Mouse (Mus musculus): ENCODE data around the gene Fbn1. TPM values are rescaled to one million over a fixed set of nuclear protein-coding genes. Genes with fewer than 3 reads are reported as not detected.
"Not testable (repeated sequence)": the region's sequence is repeated elsewhere in the genome, so short reads cannot be mapped to it uniquely, and the experiment has no call there.

Gene Fbn1
- polyA plus RNA-seq, 1 experiment from 2014 or later: 8.2 TPM

- 92% methylated on average over 9 of the region's 9 CpGs for WGBS
- not testable (repeated sequence) for H3K27ac ChIP-seq (ENCODE audit: low read depth, low read length); DNase-seq (ENCODE audit: low spot score); ATAC-seq (ENCODE audit: insufficient read depth, low FRiP score, low TSS enrichment); H3K4me3 ChIP-seq (ENCODE audit: low read depth, low read length); H3K4me2 ChIP-seq (ENCODE audit: low read depth); H3K36me3 ChIP-seq (ENCODE audit: control insufficient read depth, insufficient read depth, low read length); H3K27me3 ChIP-seq (ENCODE audit: control insufficient read depth, insufficient read depth, low read length); H3K9ac ChIP-seq (ENCODE audit: low read length); H3K4me1 ChIP-seq (ENCODE audit: control insufficient read depth, insufficient read depth, low read length); H3K9me3 ChIP-seq (ENCODE audit: control insufficient read depth, low read length)
Measured at GRCm38 (mm10) chr2:125279995-125280394, 227.8 kb downstream of the Fbn1 start.

DNA sequence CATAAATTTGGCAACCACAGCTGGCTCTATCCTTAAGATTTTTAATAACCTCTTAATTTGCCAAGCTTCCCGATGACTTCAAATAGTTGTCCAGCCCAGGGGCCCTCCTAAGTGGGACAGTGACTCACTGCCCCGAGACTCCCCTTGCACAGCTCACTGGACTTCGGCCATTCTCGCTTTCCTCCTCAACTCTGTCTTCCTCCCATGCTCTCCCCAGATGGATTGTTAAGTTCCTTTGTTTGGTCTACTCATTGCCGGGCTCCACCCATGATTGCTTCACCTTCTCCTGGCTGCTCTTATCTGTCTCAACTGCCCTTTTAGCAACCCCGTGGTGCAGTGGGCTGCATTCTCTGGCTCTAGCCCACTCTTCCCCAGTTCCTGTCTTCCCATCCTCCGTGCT, 229.3 kb downstream of the Fbn1 start:
- Histone ChIP-seq H3K4me2 (ENCODE audit: low read depth) (no peak overlapping the region), H3K4me1 (ENCODE audit: control insufficient read depth, insufficient read depth, low read length) (no peaks in the 10 kb centered on the region), H3K27me3 (ENCODE audit: control insufficient read depth, insufficient read depth, low read length) (no peaks in the 10 kb centered on the region), H3K4me3 (ENCODE audit: low read depth, low read length) (no peak overlapping the region), H3K9ac (ENCODE audit: low read length) (no peak overlapping the region), H3K9me3 (ENCODE audit: control insufficient read depth, low read length) (no peaks in the 10 kb centered on the region), H3K27ac (ENCODE audit: low read depth, low read length) (no peak overlapping the region), H3K36me3 (ENCODE audit: control insufficient read depth, insufficient read depth, low read length) (no peaks in the 10 kb centered on the region)
- no peak for DNase-seq (ENCODE audit: low spot score)
- no peak for ATAC-seq (ENCODE audit: insufficient read depth, low FRiP score, low TSS enrichment)
- WGBS: 81% methylated on average over 7 of the region's 7 CpGs

DNA sequence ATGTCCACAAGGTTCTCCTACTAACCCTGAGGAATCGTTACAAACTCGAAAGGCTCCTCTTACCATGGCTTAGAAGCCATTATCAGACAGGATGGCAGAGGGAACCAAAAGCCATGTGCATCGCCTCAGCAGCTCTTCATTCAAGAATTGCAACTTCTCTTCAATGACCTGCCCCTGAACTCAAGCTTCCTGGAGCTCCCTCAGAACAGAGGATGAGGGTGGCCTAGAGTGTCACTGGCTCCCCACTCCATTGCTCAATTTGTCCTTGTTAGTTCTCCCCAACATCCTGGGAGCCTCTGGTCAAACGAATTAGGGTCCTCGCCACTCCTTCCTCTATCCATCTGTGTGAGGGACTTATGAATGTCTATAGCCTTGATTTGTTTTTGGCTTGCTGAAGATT, 231.1 kb downstream of the Fbn1 start:
- H3K4me2 ChIP-seq (ENCODE audit: low read depth): no peak overlapping the region
- H3K36me3 ChIP-seq (ENCODE audit: control insufficient read depth, insufficient read depth, low read length): no peaks in the 10 kb centered on the region
- WGBS: 79% methylated on average over 5 of the region's 5 CpGs
- ATAC-seq (ENCODE audit: insufficient read depth, low FRiP score, low TSS enrichment) (no peak), DNase-seq (ENCODE audit: low spot score) (no peak)
- no peaks in the 10 kb centered on the region for H3K27me3 ChIP-seq (ENCODE audit: control insufficient read depth, insufficient read depth, low read length)
- no peak overlapping the region for H3K4me3 ChIP-seq (ENCODE audit: low read depth, low read length)
- H3K9me3 ChIP-seq (ENCODE audit: control insufficient read depth, low read length): no peaks in the 10 kb centered on the region
- no peaks in the 10 kb centered on the region for H3K4me1 ChIP-seq (ENCODE audit: control insufficient read depth, insufficient read depth, low read length)
- no peak overlapping the region for H3K27ac ChIP-seq (ENCODE audit: low read depth, low read length)
- no peak overlapping the region for H3K9ac ChIP-seq (ENCODE audit: low read length)

DNA sequence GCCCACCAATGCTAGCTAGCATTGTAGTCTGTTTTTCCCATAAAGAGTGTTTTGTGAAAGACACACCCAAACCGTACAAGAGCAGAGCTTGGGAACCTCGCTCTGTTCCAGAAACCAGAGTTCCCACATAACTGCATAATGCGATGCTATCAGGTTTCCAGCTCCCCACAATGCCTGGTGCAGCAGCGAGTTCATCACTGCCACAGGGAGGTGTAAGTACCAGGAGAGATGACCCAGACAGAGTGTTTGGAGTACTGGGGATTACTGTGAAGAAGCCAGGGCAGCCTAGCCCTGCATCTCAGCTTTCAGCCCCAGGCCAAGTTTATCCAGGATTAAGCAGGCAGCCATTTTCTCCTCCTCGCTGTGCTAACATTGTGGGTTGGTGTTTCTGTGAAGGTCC, 232.2 kb downstream of the Fbn1 start:
- no peak overlapping the region for H3K4me3 ChIP-seq (ENCODE audit: low read depth, low read length)
- H3K36me3 ChIP-seq (ENCODE audit: control insufficient read depth, insufficient read depth, low read length): no peaks in the 10 kb centered on the region
- no peak overlapping the region for H3K27ac ChIP-seq (ENCODE audit: low read depth, low read length)
- no peaks in the 10 kb centered on the region for H3K27me3 ChIP-seq (ENCODE audit: control insufficient read depth, insufficient read depth, low read length)
- H3K9me3 ChIP-seq (ENCODE audit: control insufficient read depth, low read length): no peaks in the 10 kb centered on the region
- no peak for DNase-seq (ENCODE audit: low spot score)
- WGBS: 71% methylated on average over 5 of the region's 5 CpGs
- ATAC-seq (ENCODE audit: insufficient read depth, low FRiP score, low TSS enrichment): no peak
- H3K9ac ChIP-seq (ENCODE audit: low read length): no peak overlapping the region
- no peak overlapping the region for H3K4me2 ChIP-seq (ENCODE audit: low read depth)
- no peaks in the 10 kb centered on the region for H3K4me1 ChIP-seq (ENCODE audit: control insufficient read depth, insufficient read depth, low read length)

DNA sequence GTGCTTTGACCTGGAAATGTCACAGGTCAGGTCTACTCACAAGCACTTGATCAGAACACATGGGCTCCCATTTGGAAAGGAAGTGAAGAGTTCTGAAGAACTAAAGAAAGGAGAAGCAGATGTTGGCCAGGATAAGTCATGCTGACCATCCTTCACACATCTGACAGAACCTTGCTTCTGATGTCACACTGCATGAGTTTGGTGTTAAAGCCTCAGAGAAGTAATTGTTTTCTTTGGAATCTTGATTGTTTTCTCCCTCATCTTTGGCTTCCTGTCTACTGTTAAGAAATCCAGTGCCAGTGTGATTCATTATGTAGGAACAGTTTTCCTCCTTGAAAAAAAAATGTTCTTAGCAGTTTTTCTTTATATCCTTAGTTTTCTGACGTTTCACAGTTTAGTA, 238.9 kb downstream of the Fbn1 start:
- ATAC-seq (ENCODE audit: insufficient read depth, low FRiP score, low TSS enrichment) (no peak), DNase-seq (ENCODE audit: low spot score) (no peak)
- Histone ChIP-seq H3K27me3 (ENCODE audit: control insufficient read depth, insufficient read depth, low read length) (no peaks in the 10 kb centered on the region), H3K4me1 (ENCODE audit: control insufficient read depth, insufficient read depth, low read length) (no peaks in the 10 kb centered on the region), H3K9me3 (ENCODE audit: control insufficient read depth, low read length) (no peaks in the 10 kb centered on the region; the same call in 1 of the 2 replicates), H3K4me3 (ENCODE audit: low read depth, low read length) (no peak overlapping the region), H3K36me3 (ENCODE audit: control insufficient read depth, insufficient read depth, low read length) (no peaks in the 10 kb centered on the region), H3K9ac (ENCODE audit: low read length) (no peak overlapping the region), H3K4me2 (ENCODE audit: low read depth) (no peak overlapping the region), H3K27ac (ENCODE audit: low read depth, low read length) (no peak overlapping the region)
- 65% methylated on average over 1 of the region's 1 CpGs for WGBS

DNA sequence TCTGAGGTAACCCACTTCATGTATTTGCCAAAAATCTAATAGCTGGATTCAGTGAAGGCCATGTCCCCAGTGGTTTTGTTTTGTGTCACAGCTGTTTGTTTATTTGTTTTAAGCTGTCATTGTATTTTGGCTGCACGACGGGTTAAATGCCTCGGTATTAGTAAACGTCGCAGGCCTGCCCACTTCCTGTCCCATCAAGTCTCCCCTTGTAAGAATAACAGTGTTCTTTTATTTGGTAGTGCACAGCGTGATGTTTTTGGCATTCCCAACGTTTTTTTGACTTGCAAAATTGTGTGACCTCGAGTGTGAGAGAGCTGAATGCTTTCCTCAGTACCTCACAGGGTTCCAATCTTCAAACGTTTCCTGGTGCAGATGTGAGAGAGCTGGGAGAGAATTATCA, 244.0 kb downstream of the Fbn1 start:
- ATAC-seq (ENCODE audit: insufficient read depth, low FRiP score, low TSS enrichment) (no peak), DNase-seq (ENCODE audit: low spot score) (no peak)
- Histone ChIP-seq H3K27me3 (ENCODE audit: control insufficient read depth, insufficient read depth, low read length) (no peaks in the 10 kb centered on the region), H3K4me1 (ENCODE audit: control insufficient read depth, insufficient read depth, low read length) (no peaks in the 10 kb centered on the region), H3K36me3 (ENCODE audit: control insufficient read depth, insufficient read depth, low read length) (no peaks in the 10 kb centered on the region), H3K9ac (ENCODE audit: low read length) (no peak overlapping the region), H3K9me3 (ENCODE audit: control insufficient read depth, low read length) (no peaks in the 10 kb centered on the region; the same call in 1 of the 2 replicates), H3K4me3 (ENCODE audit: low read depth, low read length) (no peak overlapping the region), H3K27ac (ENCODE audit: low read depth, low read length) (no peak overlapping the region), H3K4me2 (ENCODE audit: low read depth) (no peak overlapping the region)
- 24% methylated on average over 9 of the region's 9 CpGs for WGBS

- no peak for ATAC-seq (ENCODE audit: insufficient read depth, low FRiP score, low TSS enrichment)
- 23% methylated on average over 5 of the region's 5 CpGs for WGBS
Measured at GRCm38 (mm10) chr2:125263056-125263455, 244.7 kb downstream of the Fbn1 start.

DNA sequence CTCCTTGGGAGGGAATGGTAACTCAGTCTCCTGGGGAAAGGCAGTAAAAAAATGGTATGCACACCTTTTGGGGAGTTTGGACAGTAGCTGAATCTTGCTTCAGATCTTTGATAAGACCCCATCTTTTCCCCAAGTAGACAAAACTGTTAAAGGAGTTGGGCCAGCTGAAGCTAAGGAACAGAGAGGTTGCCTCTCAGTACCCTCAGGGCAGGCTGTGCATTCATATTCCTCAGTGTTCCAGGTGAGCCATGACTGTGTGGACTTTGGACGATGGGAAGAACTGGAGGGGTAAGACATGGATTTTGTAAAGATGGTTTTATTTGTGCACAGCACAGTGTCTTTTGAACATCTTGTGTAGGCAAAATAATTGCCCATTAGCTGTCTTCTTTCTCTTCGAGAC, 247.5 kb downstream of the Fbn1 start:
- no peaks in the 10 kb centered on the region for H3K9me3 ChIP-seq (ENCODE audit: control insufficient read depth, low read length)
- WGBS: 90% methylated on average over 2 of the region's 2 CpGs
- no peak overlapping the region for H3K9ac ChIP-seq (ENCODE audit: low read length)
- DNase-seq (ENCODE audit: low spot score) (no peak), ATAC-seq (ENCODE audit: insufficient read depth, low FRiP score, low TSS enrichment) (no peak)
- H3K4me1 ChIP-seq (ENCODE audit: control insufficient read depth, insufficient read depth, low read length): no peaks in the 10 kb centered on the region
- H3K27me3 ChIP-seq (ENCODE audit: control insufficient read depth, insufficient read depth, low read length): no peaks in the 10 kb centered on the region
- H3K4me2 ChIP-seq (ENCODE audit: low read depth): no peak overlapping the region
- no peak overlapping the region for H3K27ac ChIP-seq (ENCODE audit: low read depth, low read length)
- no peak overlapping the region for H3K4me3 ChIP-seq (ENCODE audit: low read depth, low read length)
- peaks cover 10% of the 10 kb centered on the region for H3K36me3 ChIP-seq (ENCODE audit: control insufficient read depth, insufficient read depth, low read length)

More at GRCm38 (mm10) chr2:125263056-125263455, 244.7 kb downstream of the Fbn1 start:
- H3K36me3 ChIP-seq (ENCODE audit: control insufficient read depth, insufficient read depth, low read length): no peaks in the 10 kb centered on the region; the same call in 1 of the 2 replicates
- no peak overlapping the region for H3K9ac ChIP-seq (ENCODE audit: low read length)
- H3K9me3 ChIP-seq (ENCODE audit: control insufficient read depth, low read length): no peaks in the 10 kb centered on the region; the same call in 1 of the 2 replicates
- no peak overlapping the region for H3K4me2 ChIP-seq (ENCODE audit: low read depth)
- H3K4me1 ChIP-seq (ENCODE audit: control insufficient read depth, insufficient read depth, low read length): no peaks in the 10 kb centered on the region
- peak; percentile 41 for DNase-seq (ENCODE audit: low spot score)
- no peaks in the 10 kb centered on the region for H3K27me3 ChIP-seq (ENCODE audit: control insufficient read depth, insufficient read depth, low read length)
- no peak overlapping the region for H3K27ac ChIP-seq (ENCODE audit: low read depth, low read length)
- no peak overlapping the region for H3K4me3 ChIP-seq (ENCODE audit: low read depth, low read length)

DNA sequence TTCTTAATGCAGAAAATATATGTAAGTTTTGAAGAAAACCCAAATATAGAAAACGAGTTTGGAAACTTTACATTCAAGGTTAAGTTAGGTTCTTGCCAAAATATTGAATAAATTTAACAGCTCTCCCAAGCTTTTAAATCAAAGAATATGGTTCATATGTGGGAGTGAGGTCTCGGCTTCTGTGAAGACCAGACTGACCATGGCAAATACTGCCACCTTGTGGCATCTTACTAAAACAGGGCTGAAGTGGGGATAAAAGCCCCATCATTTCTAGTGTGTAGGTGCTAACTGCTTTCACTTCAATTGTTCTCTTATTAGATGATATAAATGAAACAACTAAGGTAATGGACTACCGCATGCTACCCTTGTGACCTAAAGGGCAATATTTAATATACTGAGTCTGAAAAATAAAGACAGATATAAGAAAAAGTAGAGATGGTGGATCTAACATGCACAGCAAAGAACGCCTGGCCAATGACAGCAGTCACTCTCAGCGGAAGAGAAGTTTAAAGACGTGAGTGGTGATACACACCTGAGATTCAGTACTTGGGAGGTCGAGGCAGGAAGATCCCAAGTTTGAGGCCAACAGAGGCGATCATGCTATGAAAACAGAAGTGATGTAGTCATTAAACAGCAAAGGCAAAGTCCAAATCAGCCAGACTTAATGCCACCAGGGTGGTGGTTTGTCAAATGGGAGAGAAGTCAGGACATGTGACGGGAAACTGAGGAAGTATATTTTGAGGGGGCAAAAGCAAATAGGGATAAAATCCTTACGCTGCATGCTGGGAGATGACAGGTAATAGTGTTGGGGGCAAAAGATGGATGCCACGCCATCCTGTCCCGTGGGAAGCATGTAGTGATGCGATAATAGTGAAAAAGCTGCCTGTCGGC, 248.3 kb downstream of the Fbn1 start:
- 88% methylated on average over 14 of the region's 14 CpGs for WGBS
- Histone ChIP-seq H3K36me3 (ENCODE audit: control insufficient read depth, insufficient read depth, low read length) (peaks cover 11% of the 10 kb centered on the region), H3K4me1 (ENCODE audit: control insufficient read depth, insufficient read depth, low read length) (no peaks in the 10 kb centered on the region), H3K9me3 (ENCODE audit: control insufficient read depth, low read length) (no peaks in the 10 kb centered on the region), H3K27ac (ENCODE audit: low read depth, low read length) (no peak overlapping the region), H3K9ac (ENCODE audit: low read length) (no peak overlapping the region), H3K4me2 (ENCODE audit: low read depth) (no peak overlapping the region), H3K27me3 (ENCODE audit: control insufficient read depth, insufficient read depth, low read length) (no peaks in the 10 kb centered on the region), H3K4me3 (ENCODE audit: low read depth, low read length) (no peak overlapping the region)
- DNase-seq (ENCODE audit: low spot score) (no peak), ATAC-seq (ENCODE audit: insufficient read depth, low FRiP score, low TSS enrichment) (no peak)
